ENCODE assay signal across 24 mouse cellular contexts in the genomic region with DNA sequence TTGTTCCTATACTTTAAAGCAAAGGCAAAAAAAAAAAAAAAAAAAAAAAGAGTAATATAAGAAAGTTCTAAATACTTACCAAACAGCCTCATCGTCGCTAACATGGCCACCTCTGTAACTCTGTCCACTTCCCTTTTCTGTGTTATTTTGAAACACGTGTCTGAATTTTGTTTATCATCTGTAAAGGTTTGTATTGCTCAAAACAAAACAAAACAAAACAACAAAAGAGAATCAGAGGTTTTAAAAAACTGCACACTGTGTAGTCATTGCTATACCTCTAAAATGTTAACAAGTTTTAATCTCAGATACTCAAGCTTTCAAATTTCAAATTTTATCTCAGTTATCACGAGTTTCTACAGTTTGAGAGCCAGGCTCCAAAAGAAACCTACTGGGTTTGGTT.
DNase-seq lines count a peak whose midpoint lies in the region; ATAC-seq and TF ChIP-seq lines count a peak whose summit lies in the region.
"Had no signal": no experiment of that assay in that cellular context is flagged by ENCODE, and none has a peak within 500 bp of the region (broad histone marks: within the 10 kb centered on the region; RNA-seq: fewer than 3 reads in every experiment).

No protein-coding gene starts in this region.

- no peak for TF ChIP-seq RAD21 in MEL (IDR thresholded peaks at IDR 0.05; ENCODE audit: low read depth, low read length)

- WGBS in forebrain, postnatal 0 days = 89% methylated on average over 4 of the region's 4 CpGs

- no peak overlapping the region for H3K9ac ChIP-seq in MEL (ENCODE audit: control insufficient read depth, low read depth, low read length, poor library complexity, severe bottlenecking)
- H3K9ac ChIP-seq in forebrain, postnatal 0 days = no peak overlapping the region

- no peak overlapping the region for H3K4me2 ChIP-seq in forebrain, postnatal 0 days (ENCODE audit: low read depth)

- H3K27me3 ChIP-seq in MEL (ENCODE audit: control insufficient read depth in 1 of 2, insufficient read depth in 2 of 2, low read length in 2 of 2) = no peaks in the 10 kb centered on the region
- H3K27me3 ChIP-seq in forebrain, postnatal 0 days (ENCODE audit: insufficient read depth, low read length) = no peaks in the 10 kb centered on the region
- H3K27me3 ChIP-seq: CH12.LX, Patski had no signal

- no peak for TF ChIP-seq CTCF in MEL (IDR thresholded peaks at IDR 0.05 in 2 of 3, conservative IDR thresholded peaks at IDR 0.05 in 1 of 3; ENCODE audit: control insufficient read depth in 1 of 3, insufficient read depth in 1 of 3, low read depth in 2 of 3, low read length in 3 of 3, poor library complexity in 1 of 3, severe bottlenecking in 1 of 3)
- no peak for TF ChIP-seq CTCF in forebrain, postnatal 0 days (IDR thresholded peaks at IDR 0.05; ENCODE audit: low read depth)

- H3K4me3 ChIP-seq in MEL (ENCODE audit: control insufficient read depth in 1 of 2, insufficient read depth in 1 of 2, low read depth in 2 of 2, low read length in 2 of 2) = peak overlapping the region in 1 of 2 experiments; percentile 4; a peak in 1 of 4 replicates
- no peak overlapping the region for H3K4me3 ChIP-seq in forebrain, postnatal 0 days (ENCODE audit: low read depth, low read length)

- H3K79me2 ChIP-seq in MEL (ENCODE audit: control insufficient read depth, insufficient read depth, low read length, poor library complexity) = no peaks in the 10 kb centered on the region

- peaks cover 0 to 8% of the 10 kb centered on the region in 2 experiments; a peak in 2 of 4 replicates for H3K36me3 ChIP-seq in MEL (ENCODE audit: control insufficient read depth in 1 of 2, insufficient read depth in 2 of 2, low read length in 2 of 2)
- H3K36me3 ChIP-seq in forebrain, postnatal 0 days (ENCODE audit: insufficient read depth) = no peaks in the 10 kb centered on the region
- H3K36me3 ChIP-seq: G1E had no signal

- TF ChIP-seq POLR2A in MEL (IDR thresholded peaks at IDR 0.05; ENCODE audit: control insufficient read depth in 1 of 2, insufficient read depth in 1 of 2, low read depth in 1 of 2, low read length in 2 of 2, poor library complexity in 1 of 2) = no peak

- DNase-seq in A20 (ENCODE audit: low read depth, low spot score) = peak; percentile 17
- DNase-seq in MEL (ENCODE audit: low read depth, low spot score) = peak; percentile 40
- DNase-seq in MEL-GATA-1-ER (ENCODE audit: extremely low read depth, low read depth) = peak; percentile 7
- DNase-seq in lung, postnatal 14 days = no peak
- DNase-seq in forebrain, postnatal 0 days = no peak
- DNase-seq in embryo, embryonic 10.5 days (ENCODE audit: low spot score) = no peak
- DNase-seq: adrenal gland, adult 2 months; adrenal gland, adult 8-10 months; adrenal gland, postnatal 10 days; adrenal gland, postnatal 14 days; adrenal gland, postnatal 25 days; adrenal gland, postnatal 36 days; B cell, adult 2 months; cerebellum, adult 11 months; cerebellum, adult 11-12 months; cerebellum, adult 18-20 months; cerebellum, adult 2 months; cerebellum, adult 8-10 months; cerebellum, adult 9-10 months had no signal

- peak; percentile 35 to 52; a peak in 2 of 4 replicates for TF ChIP-seq EP300 in MEL (IDR thresholded peaks at IDR 0.05; ENCODE audit: low read depth in 1 of 2, low read length in 2 of 2)

- no peaks in the 10 kb centered on the region for H3K9me3 ChIP-seq in MEL (replicated peaks; ENCODE audit: insufficient read depth, low read length)
- no peaks in the 10 kb centered on the region for H3K9me3 ChIP-seq in forebrain, postnatal 0 days (ENCODE audit: low read length)
- H3K9me3 ChIP-seq: G1E had no signal

- peaks cover 4 to 15% of the 10 kb centered on the region in 2 experiments for H3K4me1 ChIP-seq in MEL (ENCODE audit: control insufficient read depth in 1 of 2, insufficient read depth in 2 of 2, low read length in 2 of 2)
- H3K4me1 ChIP-seq in forebrain, postnatal 0 days (ENCODE audit: insufficient read depth) = 0 out of 2 replicates have a peak, but pooled peaks cover 3% of the 10 kb centered on the region

- peak overlapping the region; percentile 19; the same call in 1 of the 2 replicates for H3K27ac ChIP-seq in MEL (ENCODE audit: control insufficient read depth, low read depth, low read length)
- no peak overlapping the region for H3K27ac ChIP-seq in forebrain, postnatal 0 days (ENCODE audit: low read depth, low read length)

- ATAC-seq in forebrain, postnatal 0 days = no peak
- ATAC-seq: activated CD4-positive, CD25-positive, alpha-beta regulatory T cell, adult 4 months; CD4-positive, CD25-positive, alpha-beta regulatory T cell, adult 4 months; Patski had no signal

TF ChIP-seq in MEL, 35 proteins besides CTCF, POLR2A, EP300 and RAD21:
- no peak for TF ChIP-seq MXI1 (IDR thresholded peaks at IDR 0.05; ENCODE audit: low read depth, low read length)
- no peak for TF ChIP-seq TAL1 (IDR thresholded peaks at IDR 0.05; ENCODE audit: low read length)
- peak; percentile 79 for TF ChIP-seq MYC (IDR thresholded peaks at IDR 0.05; ENCODE audit: low read depth, low read length)
- no peak for TF ChIP-seq MEF2A (IDR thresholded peaks at IDR 0.05; ENCODE audit: extremely low read depth, insufficient replicate concordance, low read depth, low read length, poor library complexity, severe bottlenecking)
- TF ChIP-seq NRF1 (IDR thresholded peaks at IDR 0.05; ENCODE audit: insufficient read depth, low read depth, low read length, poor library complexity, severe bottlenecking) = no peak
- TF ChIP-seq GATA1 (IDR thresholded peaks at IDR 0.05; ENCODE audit: low read depth, low read length) = peak; percentile 24; the same call in 1 of the 2 replicates
- TF ChIP-seq POLR2AphosphoS2 (IDR thresholded peaks at IDR 0.05; ENCODE audit: low read length) = no peak
- no peak for TF ChIP-seq ZMIZ1 (IDR thresholded peaks at IDR 0.05; ENCODE audit: low read depth, low read length)
- peak; percentile 15; the same call in 1 of the 2 replicates for TF ChIP-seq SIN3A (IDR thresholded peaks at IDR 0.05; ENCODE audit: low read length)
- no peak for TF ChIP-seq CHD2 (IDR thresholded peaks at IDR 0.05; ENCODE audit: low read length)
- TF ChIP-seq ZC3H11A (IDR thresholded peaks at IDR 0.05; ENCODE audit: low read depth, low read length) = no peak
- TF ChIP-seq NELFE (IDR thresholded peaks at IDR 0.05; ENCODE audit: low read depth, low read length) = no peak
- no peak for TF ChIP-seq ZNF384 (IDR thresholded peaks at IDR 0.05; ENCODE audit: low read depth, low read length)
- no peak for TF ChIP-seq MYB (IDR thresholded peaks at IDR 0.05; ENCODE audit: low read depth, low read length)
- no peak for TF ChIP-seq GABPA (IDR thresholded peaks at IDR 0.05; ENCODE audit: low read depth, low read length)
- no peak for TF ChIP-seq USF1 (IDR thresholded peaks at IDR 0.05; ENCODE audit: low read depth, low read length)
- TF ChIP-seq TCF12 (IDR thresholded peaks at IDR 0.05; ENCODE audit: low read depth, low read length) = peak; percentile 31; the same call in 1 of the 2 replicates
- TF ChIP-seq MAX (IDR thresholded peaks at IDR 0.05; ENCODE audit: low read length) = peak; percentile 70
- no peak for TF ChIP-seq ELF1 (IDR thresholded peaks at IDR 0.05; ENCODE audit: low read depth, low read length)
- no peak for TF ChIP-seq BHLHE40 (IDR thresholded peaks at IDR 0.05; ENCODE audit: borderline replicate concordance, low read depth, low read length)
TF ChIP-seq in MEL: peak in this region for 5.

Comparison
In these comparisons a context has a peak if more than half of its experiments do, and no peak if none do; other contexts are left out.
1. DNase-seq: peak in A20 (single experiment), MEL (single experiment) and MEL-GATA-1-ER (single experiment); none in lung, postnatal 14 days (single experiment), forebrain, postnatal 0 days (single experiment) and embryo, embryonic 10.5 days (single experiment).